Mouse (Mus musculus): Measurements from ENCODE around the gene Gm8267. TPM values are rescaled to one million over a fixed set of nuclear protein-coding genes. Genes with fewer than 3 reads are reported as not detected.

Gm8267 gene
- polyA plus RNA-seq (2014; fragmentation: Illumina TruSeq; extraction: RNeasy Lipid Tissue Mini Kit (QIAGEN cat#74804); ENCODE audit: low read depth, low replicate concordance), result not detected

GRCm38 (mm10) chr14:44750240-44750639, at the start of gene Gm8267:
TSS of gene Gm8267 (minus strand) at chr14:44750340.

GRCm38 (mm10) chr14:44706356-44706755, 43.8 kb downstream of the Gm8267 start, which contains the start of gene Gm8257:
TSS of gene Gm8257 (minus strand) at chr14:44706456.

Other genes with a start within 250 kb of the Gm8267 start
- gene Gm17093, start 232.1 kb downstream of the Gm8267 start, polyA plus RNA-seq (2014; fragmentation: Illumina TruSeq; extraction: RNeasy Lipid Tissue Mini Kit (QIAGEN cat#74804); ENCODE audit: low read depth, low replicate concordance), result not detected
- gene Gm8247, start 167.2 kb downstream of the Gm8267 start, polyA plus RNA-seq (2014; fragmentation: Illumina TruSeq; extraction: RNeasy Lipid Tissue Mini Kit (QIAGEN cat#74804); ENCODE audit: low read depth, low replicate concordance), result not detected
- gene Gm5624, start 122.4 kb downstream of the Gm8267 start, polyA plus RNA-seq (2014; fragmentation: Illumina TruSeq; extraction: RNeasy Lipid Tissue Mini Kit (QIAGEN cat#74804); ENCODE audit: low read depth, low replicate concordance), result not detected
- gene Gm8257, start 43.9 kb downstream of the Gm8267 start, polyA plus RNA-seq (2014; fragmentation: Illumina TruSeq; extraction: RNeasy Lipid Tissue Mini Kit (QIAGEN cat#74804); ENCODE audit: low read depth, low replicate concordance), result not detected
- gene Ptgdr, start 109.0 kb upstream of the Gm8267 start, polyA plus RNA-seq (2014; fragmentation: Illumina TruSeq; extraction: RNeasy Lipid Tissue Mini Kit (QIAGEN cat#74804); ENCODE audit: low read depth, low replicate concordance), result not detected
- gene Ptger2, start 237.9 kb upstream of the Gm8267 start, polyA plus RNA-seq (2014; fragmentation: Illumina TruSeq; extraction: RNeasy Lipid Tissue Mini Kit (QIAGEN cat#74804); ENCODE audit: low read depth, low replicate concordance), result 1.3 TPM